Mouse (Mus musculus) liver, embryonic 14.5 days (tissue): ENCODE results near the gene Phxr2.

ENCODE experiments used
- CTCF ChIP-seq: IDR thresholded peaks from 2 replicates; pipeline ENCODE4 v1.5.1; 2016; ENCODE audit warnings: antibody characterized with exemption, low read depth, control low read depth
- EP300 ChIP-seq: IDR thresholded peaks from 2 replicates; pipeline ENCODE4 v1.6.1; 2016; ENCODE audit warnings: antibody characterized with exemption, low read depth

DNA sequence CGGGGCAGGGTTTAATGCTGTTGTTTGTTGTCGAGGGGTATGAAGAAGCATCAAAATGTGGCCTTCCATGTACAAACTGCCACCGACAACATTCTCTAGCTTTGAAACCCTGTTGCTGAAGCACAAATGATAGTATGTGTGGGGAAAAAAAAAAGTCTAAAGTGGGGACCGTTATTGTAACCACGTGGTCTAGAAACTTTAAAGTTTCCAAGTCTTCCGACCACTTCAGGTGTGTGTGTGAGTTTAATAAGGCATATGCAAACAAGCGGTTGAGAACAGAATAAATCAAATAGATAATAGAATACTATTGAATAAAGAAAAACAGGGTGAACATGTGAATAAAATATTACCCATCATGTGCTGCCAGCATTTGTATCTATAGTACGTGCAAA is 19.8 kb downstream of the Phxr2 start:
- TF ChIP-seq CTCF (no peak), EP300 (no peak)
